Mouse (Mus musculus) small intestine, adult 2 months (tissue): ENCODE results near the gene Ugt1a7c.

ENCODE experiments used
- CTCF ChIP-seq: fragments of 200-500 bp; IDR thresholded peaks from 2 replicates; pipeline ENCODE4 v1.5.1; 2012; ENCODE audit warnings: low read depth, mild to moderate bottlenecking, control low read depth, inconsistent platforms, low read length, moderate library complexity, mixed read lengths; ENCODE audit not compliant: insufficient replicate concordance, insufficient read length; ENCODE audit errors: extremely low read depth
- POLR2A ChIP-seq: fragments of 200-500 bp; IDR thresholded peaks from 2 replicates; pipeline ENCODE4 v1.6.1; 2012; ENCODE audit warnings: low read depth, mild to moderate bottlenecking, control low read depth, inconsistent platforms, low read length, moderate library complexity

DNA sequence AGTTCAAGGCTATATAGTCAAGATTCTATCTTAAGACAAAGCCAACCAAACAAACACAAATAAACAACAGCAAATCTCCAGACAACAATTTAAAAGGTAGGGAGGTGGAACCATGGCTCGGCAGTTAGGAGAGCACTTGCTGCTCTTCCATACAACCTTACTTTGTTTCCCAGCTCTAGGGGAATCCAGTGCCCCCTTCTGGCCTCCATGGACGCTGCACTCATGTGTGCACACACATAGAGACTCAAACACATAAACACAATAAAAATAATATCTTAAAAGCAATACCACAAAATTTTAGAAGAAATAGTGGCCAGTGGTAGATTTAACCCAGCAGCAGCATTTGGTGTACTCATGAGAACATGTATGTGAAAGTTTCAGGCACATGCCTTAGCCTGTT is 122.3 kb downstream of the Ugt1a7c start:
- no peak for TF ChIP-seq POLR2A
- TF ChIP-seq CTCF: no peak
